Mouse (Mus musculus): ENCODE measurements around the gene Olfr165.

DNA sequence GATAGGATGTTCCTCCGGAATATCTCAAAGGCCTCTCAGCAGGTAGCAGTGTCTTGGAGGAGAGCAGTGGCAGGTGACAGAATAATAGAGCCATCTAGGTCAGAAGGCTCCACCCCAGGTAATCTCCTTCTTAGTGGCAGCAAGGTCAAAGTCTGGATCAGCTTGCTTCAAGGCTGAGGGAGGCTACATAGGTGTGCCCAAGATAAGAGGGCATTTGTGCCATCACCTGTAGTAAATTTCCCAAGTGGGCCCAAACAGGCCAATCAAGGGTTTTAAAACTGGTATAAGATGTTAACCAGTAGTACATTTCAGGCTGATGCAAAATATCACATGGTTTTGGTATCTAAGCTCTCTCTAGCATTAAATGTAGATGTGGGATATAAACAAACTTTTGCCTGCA, 41.4 kb upstream of the Olfr165 start:
- TF ChIP-seq POLR2A (IDR thresholded peaks at IDR 0.05; ENCODE audit: borderline replicate concordance, low read depth, low read length) (no peak), CTCF (IDR thresholded peaks at IDR 0.05; ENCODE audit: low read depth, low read length) (no peak)
